Mouse (Mus musculus) lung, adult 2 months (tissue): ENCODE data around the gene Olfr586. TPM values are rescaled to one million over a fixed set of nuclear protein-coding genes. Genes with fewer than 3 reads are reported as not detected.

Experiments
- DNase-seq: peaks from one replicate; pipeline ENCODE4 v3.0.0; 2022
- H3K4me1 ChIP-seq: fragments of 200-500 bp; 2 replicates; pipeline ENCODE4 v1.6.1; 2011; ENCODE audit warnings: low read length; ENCODE audit not compliant: control insufficient read depth, insufficient read depth
- H3K4me3 ChIP-seq: fragments of 200-500 bp; replicated peaks from 2 replicates; pipeline ENCODE3; 2011; ENCODE audit warnings: low read depth, mild to moderate bottlenecking, control low read depth, low read length; ENCODE audit errors: extremely low read depth
- CTCF ChIP-seq: fragments of 200-500 bp; IDR thresholded peaks from 2 replicates; pipeline ENCODE4 v1.5.1; 2011; ENCODE audit warnings: mild to moderate bottlenecking, low read length, control low read depth; ENCODE audit not compliant: insufficient read depth
- POLR2A ChIP-seq: fragments of 200-500 bp; IDR thresholded peaks from 2 replicates; pipeline ENCODE4 v1.6.1; 2011; ENCODE audit warnings: low read depth, mild to moderate bottlenecking, control low read depth, low read length, borderline replicate concordance; ENCODE audit errors: extremely low read depth
- WGBS: fragments of 180-500 bp; shearing (Covaris S2); methylation state at CpG from one replicate; pipeline ENCODE4 v1.1.7; 2018; 5-methylcytosine and 5-hydroxymethylcytosine counted together
- polyA plus RNA-seq: library from polyadenylated mRNA; depleted of rRNA; stranded (reverse); fragments of >200 nt; gene quantifications from 2 replicates; pipeline ENCODE4 v1.2.3, GENCODE M21; 2012; rRNA removed

Gene Olfr586
- not detected in 2 replicates for polyA plus RNA-seq

- no peak for DNase-seq
- 90% methylated on average over 3 of the region's 3 CpGs for WGBS
- Histone ChIP-seq H3K4me3 (no peak within 1 kb of the TSS), H3K4me1 (no peaks in the 10 kb centered on the region)
- TF ChIP-seq POLR2A = no peak
- TF ChIP-seq CTCF = no peak
These were observed at the start of gene Olfr586 for GRCm38 (mm10) chr7:103125538-103125937. Gene Olfr586 (minus strand): TSS chr7:103125638.

GRCm38 (mm10) chr7:103169697-103170096 is 44.3 kb upstream of the Olfr586 start:
- WGBS = 59% methylated on average over 5 of the region's 5 CpGs
- Histone ChIP-seq H3K4me3 (no peak overlapping the region), H3K4me1 (no peaks in the 10 kb centered on the region)
- DNase-seq = no peak
- no peak for TF ChIP-seq POLR2A
- no peak for TF ChIP-seq CTCF

GRCm38 (mm10) chr7:103156256-103156655 is 30.8 kb upstream of the Olfr586 start, which contains the start of gene Olfr589:
Gene Olfr589 (minus strand): TSS chr7:103156356.
- WGBS = 42% methylated on average over 2 of the region's 2 CpGs
- TF ChIP-seq POLR2A = no peak
- no peak for TF ChIP-seq CTCF
- no peak for DNase-seq
- Histone ChIP-seq H3K4me3 (no peak within 1 kb of the TSS), H3K4me1 (no peaks in the 10 kb centered on the region)

DNA sequence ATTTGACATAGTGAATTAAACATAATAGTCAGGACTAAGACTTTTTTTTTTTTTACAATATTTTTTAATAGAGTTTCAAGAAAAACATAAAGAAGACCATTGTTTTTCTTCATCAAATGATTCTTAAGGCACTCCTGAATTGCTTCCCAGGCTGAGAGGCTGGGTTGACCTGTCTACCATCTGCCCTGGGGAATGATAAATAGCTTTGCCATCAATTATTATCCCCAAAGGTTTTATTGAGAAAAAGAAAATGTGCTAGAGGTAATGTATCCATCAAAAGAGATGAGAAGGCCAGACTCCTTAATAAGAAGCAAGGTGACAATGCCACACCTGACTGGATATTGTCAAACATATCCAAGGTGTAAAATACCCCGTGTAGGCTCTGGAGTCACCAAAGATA is 15.1 kb upstream of the Olfr586 start, which contains the start of gene Olfr588-ps1:
Gene Olfr588-ps1, plus strand, starts transcription at position 301 of the 400 bp plus-strand sequence.
- no peak for DNase-seq
- 84% methylated on average over 1 of the region's 1 CpGs for WGBS
- H3K4me3 ChIP-seq = no peak within 1 kb of the TSS
- no peaks in the 10 kb centered on the region for H3K4me1 ChIP-seq
- TF ChIP-seq CTCF (no peak), POLR2A (no peak)

- 50% methylated on average over 3 of the region's 3 CpGs for WGBS
- Histone ChIP-seq H3K4me1 (no peaks in the 10 kb centered on the region), H3K4me3 (no peak overlapping the region)
- no peak for DNase-seq
- TF ChIP-seq POLR2A (no peak), CTCF (no peak)
These were observed 6.0 kb downstream of the Olfr586 start for GRCm38 (mm10) chr7:103119406-103119805.

- WGBS = 68% methylated on average over 1 of the region's 1 CpGs
- TF ChIP-seq POLR2A (no peak), CTCF (no peak)
- DNase-seq = no peak
- Histone ChIP-seq H3K4me3 (no peak within 1 kb of the TSS), H3K4me1 (no peaks in the 10 kb centered on the region)
These were observed 28.0 kb downstream of the Olfr586 start, which contains the start of gene Olfr585 for GRCm38 (mm10) chr7:103097420-103097819. Gene Olfr585 (plus strand): TSS chr7:103097720.

- Histone ChIP-seq H3K4me3 (no peak within 1 kb of the TSS), H3K4me1 (no peaks in the 10 kb centered on the region)
- DNase-seq = no peak
- TF ChIP-seq CTCF (no peak), POLR2A (no peak)
- 75% methylated on average over 1 of the region's 1 CpGs for WGBS
These were observed 43.9 kb downstream of the Olfr586 start, which contains the start of gene Olfr584 for GRCm38 (mm10) chr7:103081585-103081984. Gene Olfr584 (plus strand): TSS chr7:103081885.

Other genes with a start within 250 kb of the Olfr586 start
- not detected in 2 replicates for gene Olfr568, start 248.5 kb downstream of the Olfr586 start, polyA plus RNA-seq
- gene Olfr569, start 234.8 kb downstream of the Olfr586 start, polyA plus RNA-seq = not detected in 2 replicates
- gene Olfr570, start 231.1 kb downstream of the Olfr586 start, polyA plus RNA-seq = not detected in 2 replicates
- gene Olfr571, start 208.1 kb downstream of the Olfr586 start, polyA plus RNA-seq = not detected in 2 replicates
- gene Olfr572, start 201.2 kb downstream of the Olfr586 start, polyA plus RNA-seq = not detected in 2 replicates
- gene Olfr573-ps1, start 183.1 kb downstream of the Olfr586 start, polyA plus RNA-seq = not detected in 2 replicates
- not detected in 2 replicates for gene Olfr574, start 177.2 kb downstream of the Olfr586 start, polyA plus RNA-seq
- not detected in 2 replicates for gene Olfr575, start 166.9 kb downstream of the Olfr586 start, polyA plus RNA-seq
- not detected in 2 replicates for gene Olfr576, start 163.0 kb downstream of the Olfr586 start, polyA plus RNA-seq
- not detected in 2 replicates for gene Olfr577, start 149.7 kb downstream of the Olfr586 start, polyA plus RNA-seq
- not detected in 2 replicates for gene Olfr578, start 136.3 kb downstream of the Olfr586 start, polyA plus RNA-seq
- gene Olfr582, start 87.6 kb downstream of the Olfr586 start, polyA plus RNA-seq = not detected in 2 replicates
- not detected in 2 replicates for gene Olfr583, start 74.3 kb downstream of the Olfr586 start, polyA plus RNA-seq
- not detected in 2 replicates for gene Olfr584, start 43.8 kb downstream of the Olfr586 start, polyA plus RNA-seq
- gene Olfr585, start 27.9 kb downstream of the Olfr586 start, polyA plus RNA-seq = not detected in 2 replicates
- gene Olfr588-ps1, start 15.2 kb upstream of the Olfr586 start, polyA plus RNA-seq = not detected in 2 replicates
- not detected in 2 replicates for gene Olfr589, start 30.7 kb upstream of the Olfr586 start, polyA plus RNA-seq
- not detected in 2 replicates for gene Olfr591, start 52.7 kb upstream of the Olfr586 start, polyA plus RNA-seq
- gene Olfr592, start 59.2 kb upstream of the Olfr586 start, polyA plus RNA-seq = not detected in 2 replicates
- not detected in 2 replicates for gene Olfr593, start 86.2 kb upstream of the Olfr586 start, polyA plus RNA-seq
- not detected in 2 replicates for gene Olfr594, start 91.4 kb upstream of the Olfr586 start, polyA plus RNA-seq
- gene Usp17ld, start 126.9 kb upstream of the Olfr586 start, polyA plus RNA-seq = not detected in 2 replicates
- gene Olfr596, start 180.0 kb upstream of the Olfr586 start, polyA plus RNA-seq = not detected in 2 replicates
- gene Olfr597, start 190.7 kb upstream of the Olfr586 start, polyA plus RNA-seq = not detected in 2 replicates
- not detected in 2 replicates for gene Olfr598, start 197.9 kb upstream of the Olfr586 start, polyA plus RNA-seq
- gene Olfr599, start 210.3 kb upstream of the Olfr586 start, polyA plus RNA-seq = not detected in 2 replicates
- not detected in 2 replicates for gene Olfr600, start 224.0 kb upstream of the Olfr586 start, polyA plus RNA-seq
- gene Olfr601, start 237.0 kb upstream of the Olfr586 start, polyA plus RNA-seq = not detected in 2 replicates